Mouse (Mus musculus): ENCODE data around the gene Gimap8.

Gene Gimap8

GRCm38 (mm10) chr6:48698066-48698856 is 51.2 kb downstream of the Gimap8 start:
- peaks cover 11% of the 10 kb centered on the region for H3K36me3 ChIP-seq (ENCODE audit: control insufficient read depth, insufficient read depth, low read length, poor library complexity, severe bottlenecking)
- H3K27me3 ChIP-seq (ENCODE audit: control insufficient read depth, insufficient read depth, low read length, poor library complexity, severe bottlenecking) = no peaks in the 10 kb centered on the region
- DNase-seq (ENCODE audit: low read depth, low spot score) = no peak

DNA sequence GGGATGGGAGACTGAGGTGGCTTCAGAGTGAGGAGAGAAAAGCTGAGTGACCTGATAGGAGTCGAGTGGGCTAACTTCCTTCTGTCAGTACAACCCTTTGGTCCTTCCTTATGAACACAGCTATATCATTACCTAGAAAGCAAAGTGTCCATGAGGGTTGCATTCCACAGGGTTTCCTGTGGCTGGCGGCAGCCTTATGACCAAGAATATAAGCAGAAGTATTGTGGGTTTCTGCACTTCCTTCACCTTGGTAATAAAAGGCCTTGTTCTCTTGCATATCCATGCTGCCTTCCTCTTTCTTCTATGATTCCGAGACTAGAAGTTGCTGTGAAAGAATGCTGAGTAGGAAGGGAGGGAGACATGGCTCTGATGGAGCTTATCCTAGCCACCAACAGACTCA is 51.9 kb downstream of the Gimap8 start:
- H3K36me3 ChIP-seq (ENCODE audit: control insufficient read depth, insufficient read depth, low read length, poor library complexity, severe bottlenecking) = peaks cover 10% of the 10 kb centered on the region
- peak; percentile 60 for DNase-seq (ENCODE audit: low read depth, low spot score)
- H3K27me3 ChIP-seq (ENCODE audit: control insufficient read depth, insufficient read depth, low read length, poor library complexity, severe bottlenecking) = no peaks in the 10 kb centered on the region

GRCm38 (mm10) chr6:48700251-48701075 is 53.4 kb downstream of the Gimap8 start:
- peak; percentile 90 for DNase-seq (ENCODE audit: low read depth, low spot score)
- peaks cover 17% of the 10 kb centered on the region for H3K36me3 ChIP-seq (ENCODE audit: control insufficient read depth, insufficient read depth, low read length, poor library complexity, severe bottlenecking)
- no peaks in the 10 kb centered on the region for H3K27me3 ChIP-seq (ENCODE audit: control insufficient read depth, insufficient read depth, low read length, poor library complexity, severe bottlenecking)

- no peaks in the 10 kb centered on the region for H3K27me3 ChIP-seq (ENCODE audit: control insufficient read depth, insufficient read depth, low read length, poor library complexity, severe bottlenecking)
- DNase-seq (ENCODE audit: low read depth, low spot score) = no peak
- H3K36me3 ChIP-seq (ENCODE audit: control insufficient read depth, insufficient read depth, low read length, poor library complexity, severe bottlenecking) = peaks cover 23% of the 10 kb centered on the region
Measured at GRCm38 (mm10) chr6:48702146-48702545, 55.1 kb downstream of the Gimap8 start.

DNA sequence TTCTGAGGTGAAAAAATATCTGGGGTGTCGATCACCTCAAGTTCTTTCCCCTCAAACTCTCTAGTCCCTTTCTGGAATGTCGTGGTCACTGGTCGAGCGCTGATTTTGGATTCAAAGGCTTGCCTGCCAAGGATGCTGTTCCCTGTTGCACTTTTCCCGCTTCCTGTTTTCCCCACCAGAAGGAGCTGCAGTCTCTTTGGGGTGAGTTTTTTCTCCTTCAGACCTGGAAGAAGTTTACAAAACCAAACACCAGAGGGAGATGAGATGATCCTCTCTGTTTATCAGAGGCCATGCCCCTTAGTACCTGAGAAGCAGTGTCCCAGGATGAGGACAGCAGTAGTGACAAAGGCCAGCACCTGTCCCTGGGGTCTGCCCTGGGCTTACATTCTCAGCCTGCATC is 55.6 kb downstream of the Gimap8 start:
- Histone ChIP-seq H3K27me3 (ENCODE audit: control insufficient read depth, insufficient read depth, low read length, poor library complexity, severe bottlenecking) (no peaks in the 10 kb centered on the region), H3K36me3 (ENCODE audit: control insufficient read depth, insufficient read depth, low read length, poor library complexity, severe bottlenecking) (peaks cover 23% of the 10 kb centered on the region)
- DNase-seq (ENCODE audit: low read depth, low spot score) = no peak

GRCm38 (mm10) chr6:48704146-48704545 is 57.1 kb downstream of the Gimap8 start:
- Histone ChIP-seq H3K36me3 (ENCODE audit: control insufficient read depth, insufficient read depth, low read length, poor library complexity, severe bottlenecking) (peaks cover 23% of the 10 kb centered on the region), H3K27me3 (ENCODE audit: control insufficient read depth, insufficient read depth, low read length, poor library complexity, severe bottlenecking) (no peaks in the 10 kb centered on the region)
- no peak for DNase-seq (ENCODE audit: low read depth, low spot score)

DNA sequence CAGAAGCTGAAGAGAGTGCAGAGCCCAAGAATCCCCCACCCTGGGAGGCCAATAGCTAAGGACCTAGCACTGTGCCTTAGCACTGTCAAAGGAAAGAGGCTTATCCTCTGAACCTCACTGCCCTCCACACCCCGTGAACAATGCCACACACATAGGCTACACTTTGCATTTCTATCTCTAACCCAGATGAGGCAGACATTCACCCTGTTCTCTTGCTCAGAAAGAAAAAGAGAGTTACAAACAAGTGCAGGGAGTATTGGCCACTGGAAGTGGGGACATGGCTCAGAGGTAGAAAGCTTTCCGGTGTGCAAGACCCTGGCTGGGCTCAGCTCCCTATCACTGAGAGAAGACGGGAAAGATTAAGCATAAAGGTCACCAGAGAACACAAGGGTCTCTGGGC is 59.1 kb downstream of the Gimap8 start:
- peaks cover 21% of the 10 kb centered on the region for H3K36me3 ChIP-seq (ENCODE audit: control insufficient read depth, insufficient read depth, low read length, poor library complexity, severe bottlenecking)
- no peaks in the 10 kb centered on the region for H3K27me3 ChIP-seq (ENCODE audit: control insufficient read depth, insufficient read depth, low read length, poor library complexity, severe bottlenecking)
- DNase-seq (ENCODE audit: low read depth, low spot score) = no peak
